Mouse (Mus musculus): ENCODE results near the gene AC161166.1. TPM values are rescaled to one million over a fixed set of nuclear protein-coding genes. Genes with fewer than 3 reads are reported as not detected.
A peak's percentile ranks its signal among the peaks of the same experiment; 100 is the strongest.

The AC161166.1 gene
- polyA plus RNA-seq, 1 experiment from 2014 or later: 0.29 TPM

DNA sequence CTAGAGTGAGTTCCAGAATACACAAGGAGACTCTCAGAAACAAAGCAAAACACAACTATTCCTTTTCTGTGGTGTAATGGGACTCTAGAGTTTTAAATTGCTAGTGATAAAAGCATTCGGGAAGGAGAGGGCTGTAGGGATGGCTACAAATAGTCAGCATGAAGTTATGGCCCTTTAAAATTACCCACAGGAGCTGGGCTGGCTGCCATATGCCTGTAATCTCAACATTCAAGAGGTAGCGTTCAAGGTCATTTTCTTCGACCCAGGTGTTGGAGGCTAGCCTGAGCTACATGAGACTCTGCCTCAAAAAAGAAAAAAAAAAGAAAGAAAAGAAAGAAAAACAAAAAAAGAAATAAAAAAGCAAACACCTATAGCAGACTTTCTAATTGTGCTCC, 6.2 kb downstream of the AC161166.1 start:
- Histone ChIP-seq H3K36me3 (ENCODE audit: control insufficient read depth, insufficient read depth, low read length) (no peaks in the 10 kb centered on the region), H3K27ac (ENCODE audit: low read length) (peak overlapping the region; percentile 98; the same call in 1 of the 2 replicates)
- ATAC-seq (ENCODE audit: insufficient number of reproducible peaks, insufficient read depth, low FRiP score, low read depth): no peak

DNA sequence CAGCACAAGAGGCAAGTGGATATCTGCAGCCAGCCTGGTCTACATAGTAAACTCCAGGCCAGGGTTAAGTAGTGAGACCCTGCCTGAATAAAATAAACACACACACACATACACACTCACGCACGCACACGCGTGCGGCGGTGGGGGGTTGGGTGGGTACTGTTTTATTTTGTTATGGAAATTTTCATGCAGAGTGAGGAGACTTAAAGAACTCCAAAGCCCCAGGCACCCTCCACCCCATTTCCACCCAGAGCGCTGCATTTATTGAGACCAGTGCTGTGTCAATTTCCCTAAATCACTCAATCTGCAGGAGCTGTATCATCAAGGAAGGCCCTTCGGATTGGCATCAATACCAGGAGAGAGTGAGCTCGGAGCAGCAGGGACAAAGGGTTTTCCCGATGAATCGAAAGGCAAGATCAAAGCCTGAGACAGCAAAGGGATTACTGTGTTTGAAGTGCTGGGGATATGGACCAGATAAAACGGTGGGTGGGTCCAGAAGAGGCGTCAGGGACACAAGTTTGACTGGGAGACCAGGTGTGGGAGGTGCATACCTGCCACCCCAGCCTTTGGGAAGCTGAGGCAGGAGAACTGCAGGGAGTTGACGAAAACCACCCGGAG, 6.7 kb downstream of the AC161166.1 start:
- no peaks in the 10 kb centered on the region for H3K36me3 ChIP-seq (ENCODE audit: control insufficient read depth, insufficient read depth, low read length)
- no peak for ATAC-seq (ENCODE audit: insufficient number of reproducible peaks, insufficient read depth, low FRiP score, low read depth)
- H3K4me3 ChIP-seq (ENCODE audit: low read depth, low read length): peak overlapping the region; percentile 79; the same call in 1 of the 2 replicates
- no peaks in the 10 kb centered on the region for H3K27me3 ChIP-seq (ENCODE audit: control insufficient read depth, insufficient read depth, low read length)
- peaks cover 22% of the 10 kb centered on the region; the same call in 1 of the 2 replicates for H3K4me1 ChIP-seq (ENCODE audit: control insufficient read depth, insufficient read depth, low read length)
- no peak overlapping the region for H3K9ac ChIP-seq (replicated peaks; ENCODE audit: low read depth, low read length)
- no peak overlapping the region for H3K27ac ChIP-seq (ENCODE audit: low read length)
- H3K4me2 ChIP-seq (replicated peaks; ENCODE audit: low read depth, low read length): peak overlapping the region; percentile 59
- 28% methylated on average over 15 of the region's 15 CpGs for WGBS
- peaks cover 3% of the 10 kb centered on the region; the same call in 1 of the 2 replicates for H3K9me3 ChIP-seq (ENCODE audit: control insufficient read depth, low read depth, low read length)

More for the DNA sequence above, 6.2 kb downstream of the AC161166.1 start:
- Histone ChIP-seq H3K4me3 (ENCODE audit: low read depth, low read length) (peak overlapping the region; percentile 79), H3K4me1 (ENCODE audit: control insufficient read depth, insufficient read depth, low read length) (peaks cover 22% of the 10 kb centered on the region; the same call in 1 of the 2 replicates), H3K9me3 (ENCODE audit: control insufficient read depth, low read depth, low read length) (no peaks in the 10 kb centered on the region), H3K27me3 (ENCODE audit: control insufficient read depth, insufficient read depth, low read length) (no peaks in the 10 kb centered on the region), H3K9ac (replicated peaks; ENCODE audit: low read depth, low read length) (0 out of 2 replicates have a peak overlapping the region, but pooled peaks have one; percentile 94), H3K4me2 (replicated peaks; ENCODE audit: low read depth, low read length) (peak overlapping the region; percentile 59)
- WGBS: 10% methylated on average over 3 of the region's 3 CpGs

DNA sequence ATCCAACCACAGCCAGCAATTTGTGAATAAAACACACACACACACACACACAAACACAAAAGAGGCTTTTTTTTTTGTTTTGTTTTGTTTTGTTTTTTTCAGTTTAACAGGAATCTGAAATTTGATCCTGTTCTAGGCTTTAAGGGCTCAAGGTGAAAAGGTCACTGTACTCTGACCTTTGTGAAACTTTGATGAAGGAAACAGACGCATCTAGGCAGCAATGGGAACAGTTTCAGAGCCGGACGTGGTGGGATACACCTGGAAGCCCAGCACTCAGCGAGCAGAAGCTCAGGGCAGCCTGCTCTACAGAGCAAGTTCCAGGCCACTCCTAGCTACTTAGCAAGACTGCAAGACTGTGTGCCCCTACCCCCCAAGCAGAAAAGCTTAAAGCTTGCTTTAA, 7.4 kb downstream of the AC161166.1 start:
- H3K27ac ChIP-seq (ENCODE audit: low read length): no peak overlapping the region
- peaks cover 22% of the 10 kb centered on the region; the same call in 1 of the 2 replicates for H3K4me1 ChIP-seq (ENCODE audit: control insufficient read depth, insufficient read depth, low read length)
- H3K4me2 ChIP-seq (replicated peaks; ENCODE audit: low read depth, low read length): no peak overlapping the region
- no peak overlapping the region for H3K9ac ChIP-seq (replicated peaks; ENCODE audit: low read depth, low read length)
- no peak for ATAC-seq (ENCODE audit: insufficient number of reproducible peaks, insufficient read depth, low FRiP score, low read depth)
- 0 out of 2 replicates have a peak, but pooled peaks cover 2% of the 10 kb centered on the region for H3K27me3 ChIP-seq (ENCODE audit: control insufficient read depth, insufficient read depth, low read length)
- H3K36me3 ChIP-seq (ENCODE audit: control insufficient read depth, insufficient read depth, low read length): no peaks in the 10 kb centered on the region
- H3K4me3 ChIP-seq (ENCODE audit: low read depth, low read length): no peak overlapping the region
- 17% methylated on average over 4 of the region's 4 CpGs for WGBS
- H3K9me3 ChIP-seq (ENCODE audit: control insufficient read depth, low read depth, low read length): peaks cover 3% of the 10 kb centered on the region; the same call in 1 of the 2 replicates

DNA sequence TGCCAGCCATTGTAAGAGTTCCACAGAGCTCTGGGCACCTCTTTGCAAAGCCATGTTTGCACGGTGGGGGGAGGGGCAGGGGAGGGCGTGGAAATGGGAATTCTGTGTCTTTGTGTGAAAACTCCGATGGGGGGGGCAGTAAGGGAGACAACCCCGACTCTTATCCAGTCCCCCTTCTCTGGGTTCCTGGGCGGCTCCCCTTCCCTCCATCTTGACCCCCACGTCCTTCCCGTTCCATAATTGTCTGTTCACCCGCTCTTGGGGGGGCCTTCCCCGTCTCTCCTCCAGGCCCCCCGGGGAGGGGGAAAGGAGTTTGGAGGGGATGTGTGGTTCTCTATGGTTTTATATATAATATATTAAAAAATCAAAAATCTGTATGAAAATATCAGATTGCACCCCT, 8.3 kb downstream of the AC161166.1 start:
- Histone ChIP-seq H3K9ac (replicated peaks; ENCODE audit: low read depth, low read length) (no peak overlapping the region), H3K27me3 (ENCODE audit: control insufficient read depth, insufficient read depth, low read length) (0 out of 2 replicates have a peak, but pooled peaks cover 7% of the 10 kb centered on the region), H3K4me1 (ENCODE audit: control insufficient read depth, insufficient read depth, low read length) (peaks cover 26% of the 10 kb centered on the region; the same call in 1 of the 2 replicates), H3K4me3 (ENCODE audit: low read depth, low read length) (no peak overlapping the region), H3K27ac (ENCODE audit: low read length) (no peak overlapping the region), H3K9me3 (ENCODE audit: control insufficient read depth, low read depth, low read length) (peaks cover 3% of the 10 kb centered on the region; the same call in 1 of the 2 replicates), H3K36me3 (ENCODE audit: control insufficient read depth, insufficient read depth, low read length) (no peaks in the 10 kb centered on the region), H3K4me2 (replicated peaks; ENCODE audit: low read depth, low read length) (peak overlapping the region; percentile 12; the same call in 1 of the 2 replicates)
- 20% methylated on average over 10 of the region's 10 CpGs for WGBS
- no peak for ATAC-seq (ENCODE audit: insufficient number of reproducible peaks, insufficient read depth, low FRiP score, low read depth)

DNA sequence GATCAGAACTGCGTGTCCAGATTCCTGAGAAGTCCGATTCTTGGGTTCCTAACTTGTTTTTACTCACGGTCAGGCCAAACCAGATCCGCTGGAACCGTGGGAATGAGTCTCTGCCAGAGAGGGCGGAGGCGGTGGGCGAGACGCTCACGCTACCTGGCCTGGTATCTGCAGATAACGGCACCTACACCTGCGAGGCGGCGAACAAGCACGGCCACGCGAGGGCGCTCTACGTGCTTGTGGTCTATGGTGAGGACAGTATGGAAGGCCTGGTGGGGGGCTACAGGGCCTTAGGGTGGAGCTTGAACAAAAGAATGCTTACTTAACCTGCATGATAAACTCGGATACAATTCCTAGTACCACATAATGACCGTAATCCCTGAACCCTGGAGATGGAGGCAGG, 10.8 kb downstream of the AC161166.1 start:
- WGBS: 50% methylated on average over 21 of the region's 21 CpGs
- no peak overlapping the region for H3K4me2 ChIP-seq (replicated peaks; ENCODE audit: low read depth, low read length)
- H3K27ac ChIP-seq (ENCODE audit: low read length): no peak overlapping the region
- H3K9me3 ChIP-seq (ENCODE audit: control insufficient read depth, low read depth, low read length): peaks cover 3% of the 10 kb centered on the region; the same call in 1 of the 2 replicates
- no peak overlapping the region for H3K4me3 ChIP-seq (ENCODE audit: low read depth, low read length)
- peaks cover 20% of the 10 kb centered on the region; the same call in 1 of the 2 replicates for H3K4me1 ChIP-seq (ENCODE audit: control insufficient read depth, insufficient read depth, low read length)
- no peaks in the 10 kb centered on the region for H3K36me3 ChIP-seq (ENCODE audit: control insufficient read depth, insufficient read depth, low read length)
- 0 out of 2 replicates have a peak, but pooled peaks cover 7% of the 10 kb centered on the region for H3K27me3 ChIP-seq (ENCODE audit: control insufficient read depth, insufficient read depth, low read length)
- ATAC-seq (ENCODE audit: insufficient number of reproducible peaks, insufficient read depth, low FRiP score, low read depth): no peak
- H3K9ac ChIP-seq (replicated peaks; ENCODE audit: low read depth, low read length): no peak overlapping the region

DNA sequence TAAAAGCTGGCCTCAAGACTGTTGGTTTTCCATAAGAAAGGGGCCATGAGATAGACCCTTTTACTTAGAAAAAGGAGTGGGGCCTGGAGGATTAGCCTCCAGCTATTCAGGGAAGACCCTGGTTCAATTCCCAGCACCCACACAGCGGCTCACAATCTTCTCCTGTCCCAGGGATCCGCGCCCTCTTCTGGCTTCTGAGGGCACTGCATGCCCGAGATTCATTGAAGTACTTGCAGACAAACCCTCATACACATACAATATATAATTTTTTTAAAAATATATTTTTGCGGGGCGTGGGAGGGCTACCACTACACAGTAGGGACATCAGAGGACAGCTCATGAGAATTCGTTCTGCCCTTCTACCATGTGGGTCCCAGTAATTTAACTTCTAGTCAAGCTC, 11.3 kb downstream of the AC161166.1 start:
- whole genome bisulfite sequencing: 39% methylated on average over 7 of the region's 7 CpGs
- peaks cover 20% of the 10 kb centered on the region; the same call in 1 of the 2 replicates for H3K4me1 ChIP-seq (ENCODE audit: control insufficient read depth, insufficient read depth, low read length)
- H3K4me2 ChIP-seq (replicated peaks; ENCODE audit: low read depth, low read length): no peak overlapping the region
- H3K27ac ChIP-seq (ENCODE audit: low read length): no peak overlapping the region
- H3K27me3 ChIP-seq (ENCODE audit: control insufficient read depth, insufficient read depth, low read length): 0 out of 2 replicates have a peak, but pooled peaks cover 7% of the 10 kb centered on the region
- H3K9ac ChIP-seq (replicated peaks; ENCODE audit: low read depth, low read length): no peak overlapping the region
- peaks cover 3% of the 10 kb centered on the region; the same call in 1 of the 2 replicates for H3K9me3 ChIP-seq (ENCODE audit: control insufficient read depth, low read depth, low read length)
- no peaks in the 10 kb centered on the region for H3K36me3 ChIP-seq (ENCODE audit: control insufficient read depth, insufficient read depth, low read length)
- no peak overlapping the region for H3K4me3 ChIP-seq (ENCODE audit: low read depth, low read length)
- ATAC-seq (ENCODE audit: insufficient number of reproducible peaks, insufficient read depth, low FRiP score, low read depth): no peak

DNA sequence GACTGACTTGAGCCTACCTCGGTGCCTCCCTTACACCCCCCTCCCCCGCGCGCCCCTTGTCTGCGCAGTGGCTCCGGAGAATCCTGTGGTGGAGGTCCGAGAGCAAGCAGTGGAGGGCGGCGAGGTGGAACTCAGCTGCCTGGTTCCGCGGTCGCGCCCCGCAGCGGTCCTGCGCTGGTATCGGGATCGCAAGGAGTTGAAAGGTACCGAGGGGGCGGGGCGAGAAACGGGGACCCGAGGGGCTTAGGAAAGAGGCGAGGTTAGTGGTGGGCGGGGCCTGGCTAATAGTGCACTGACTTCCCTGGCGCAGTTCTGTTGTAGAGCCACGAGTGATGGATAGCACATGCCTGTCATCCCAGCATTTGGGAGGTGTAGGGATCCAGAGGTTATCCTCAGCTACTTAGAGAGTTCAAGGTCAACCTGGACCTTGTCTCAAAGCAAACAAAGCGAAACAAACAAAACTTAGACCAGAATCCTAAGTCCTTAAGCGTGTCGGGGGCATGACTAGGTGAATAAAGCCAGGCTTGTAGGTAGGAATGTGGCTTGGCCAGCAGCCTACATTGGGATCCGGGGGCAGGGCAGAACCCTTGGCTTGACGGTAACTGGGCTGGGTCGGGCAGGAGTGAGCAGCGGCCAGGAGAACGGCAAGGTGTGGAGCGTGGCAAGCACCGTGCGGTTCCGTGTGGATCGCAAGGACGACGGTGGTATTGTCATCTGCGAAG, 12.2 kb downstream of the AC161166.1 start:
- Histone ChIP-seq H3K36me3 (ENCODE audit: control insufficient read depth, insufficient read depth, low read length) (no peaks in the 10 kb centered on the region), H3K27me3 (ENCODE audit: control insufficient read depth, insufficient read depth, low read length) (0 out of 2 replicates have a peak, but pooled peaks cover 7% of the 10 kb centered on the region), H3K27ac (ENCODE audit: low read length) (no peak overlapping the region), H3K4me3 (ENCODE audit: low read depth, low read length) (peak overlapping the region; percentile 29), H3K9ac (replicated peaks; ENCODE audit: low read depth, low read length) (0 out of 2 replicates have a peak overlapping the region, but pooled peaks have one; percentile 14), H3K9me3 (ENCODE audit: control insufficient read depth, low read depth, low read length) (peaks cover 3% of the 10 kb centered on the region; the same call in 1 of the 2 replicates), H3K4me1 (ENCODE audit: control insufficient read depth, insufficient read depth, low read length) (peaks cover 15% of the 10 kb centered on the region; the same call in 1 of the 2 replicates), H3K4me2 (replicated peaks; ENCODE audit: low read depth, low read length) (peak overlapping the region; percentile 55)
- ATAC-seq (ENCODE audit: insufficient number of reproducible peaks, insufficient read depth, low FRiP score, low read depth): peak; percentile 59; the same call in 1 of the 2 replicates
- WGBS: 10% methylated on average over 43 of the region's 43 CpGs

DNA sequence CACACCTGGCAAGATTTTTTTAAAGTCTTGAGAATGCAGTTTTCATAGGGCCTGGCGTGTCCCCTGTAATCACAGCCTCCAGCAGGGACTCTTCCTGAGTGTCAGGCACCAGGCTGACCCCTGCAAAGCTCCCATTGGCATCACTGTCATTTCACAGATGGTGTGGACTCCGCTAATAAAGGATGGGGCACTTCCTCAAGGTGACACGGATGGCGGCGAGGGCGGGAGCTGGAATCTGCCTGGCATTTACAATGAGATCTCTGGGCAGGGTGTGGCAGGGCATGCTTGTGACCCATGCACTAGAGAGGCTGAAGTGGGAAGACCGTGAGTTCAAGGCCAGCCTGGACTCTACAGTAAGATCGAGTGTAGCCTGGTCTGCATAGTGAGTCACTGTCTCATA, 24.0 kb downstream of the AC161166.1 start:
- no peaks in the 10 kb centered on the region for H3K9me3 ChIP-seq (ENCODE audit: control insufficient read depth, low read depth, low read length)
- H3K36me3 ChIP-seq (ENCODE audit: control insufficient read depth, insufficient read depth, low read length): no peaks in the 10 kb centered on the region
- no peak overlapping the region for H3K4me3 ChIP-seq (ENCODE audit: low read depth, low read length)
- H3K4me2 ChIP-seq (replicated peaks; ENCODE audit: low read depth, low read length): no peak overlapping the region
- no peak overlapping the region for H3K27ac ChIP-seq (ENCODE audit: low read length)
- ATAC-seq (ENCODE audit: insufficient number of reproducible peaks, insufficient read depth, low FRiP score, low read depth): no peak
- no peaks in the 10 kb centered on the region for H3K4me1 ChIP-seq (ENCODE audit: control insufficient read depth, insufficient read depth, low read length)
- no peaks in the 10 kb centered on the region for H3K27me3 ChIP-seq (ENCODE audit: control insufficient read depth, insufficient read depth, low read length)
- no peak overlapping the region for H3K9ac ChIP-seq (replicated peaks; ENCODE audit: low read depth, low read length)
- 82% methylated on average over 8 of the region's 8 CpGs for WGBS
